Mouse (Mus musculus) left cerebral cortex, postnatal 36 days (tissue): ENCODE measurements around the gene Tas2r114. TPM values are rescaled to one million over a fixed set of nuclear protein-coding genes. Genes with fewer than 3 reads are reported as not detected.

ENCODE experiments used
- DNase-seq, 2 experiments: peaks; one replicate each; pipeline ENCODE4 v3.0.0; 2021 to 2022; ENCODE audit warnings: low spot score in 2 of 2, mixed read lengths in 1 of 2
- intact Hi-C: fragments of 180-260 bp; cut with DNase I; formaldehyde crosslinking; loops from one replicate; pipeline ENCODE4 v1.15.1; 2025
- total RNA-seq, 2 experiments: library from RNA; stranded (reverse); gene quantifications; 2 replicates each; pipeline ENCODE4 v1.2.3; 2021

Tas2r114 gene
- not detected for total RNA-seq

DNA sequence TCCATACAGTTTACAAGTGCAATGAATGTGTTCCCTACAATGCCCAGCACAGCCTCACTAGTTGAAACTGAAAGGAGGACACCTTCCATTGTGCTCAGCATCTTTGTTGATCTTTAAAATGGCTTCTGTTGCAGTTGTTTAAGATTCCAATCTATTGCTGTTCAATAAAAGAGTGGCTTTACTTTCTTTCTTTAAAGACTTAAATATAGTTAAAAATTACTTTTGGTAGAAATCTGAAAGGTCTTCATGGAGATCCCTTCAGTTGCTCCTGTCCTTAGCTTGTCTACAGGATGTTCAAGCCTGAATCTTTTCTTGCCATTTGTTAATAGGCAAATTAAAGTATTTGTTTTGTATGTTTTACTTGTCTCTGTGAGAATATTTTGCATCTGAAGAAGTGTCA, at the start of gene Tas2r114:
Gene Tas2r114 (minus strand): TSS at position 101 of the 400 bp plus-strand sequence.
- DNase-seq = no peak
- intact Hi-C loops = no loop called here

DNA sequence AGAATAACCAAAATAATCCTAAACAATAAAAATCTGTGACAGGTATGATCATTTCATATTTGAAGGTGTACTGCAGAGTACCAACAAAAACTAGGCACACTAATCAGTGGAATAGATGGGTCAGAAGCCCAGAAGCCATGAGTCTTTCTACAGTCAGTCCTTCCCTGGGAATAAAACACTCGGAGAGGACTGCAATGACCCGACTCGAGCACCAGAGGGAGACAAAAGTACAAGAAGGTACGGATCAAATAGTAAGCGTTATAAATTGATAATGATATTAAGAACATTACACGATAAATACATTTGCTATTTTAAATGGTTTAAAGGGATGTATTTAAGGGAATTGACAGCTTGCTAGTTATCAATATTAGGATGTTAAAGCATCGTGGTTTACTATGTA, 22.9 kb upstream of the Tas2r114 start:
- no peak for DNase-seq
- intact Hi-C loops = no loop called here

DNA sequence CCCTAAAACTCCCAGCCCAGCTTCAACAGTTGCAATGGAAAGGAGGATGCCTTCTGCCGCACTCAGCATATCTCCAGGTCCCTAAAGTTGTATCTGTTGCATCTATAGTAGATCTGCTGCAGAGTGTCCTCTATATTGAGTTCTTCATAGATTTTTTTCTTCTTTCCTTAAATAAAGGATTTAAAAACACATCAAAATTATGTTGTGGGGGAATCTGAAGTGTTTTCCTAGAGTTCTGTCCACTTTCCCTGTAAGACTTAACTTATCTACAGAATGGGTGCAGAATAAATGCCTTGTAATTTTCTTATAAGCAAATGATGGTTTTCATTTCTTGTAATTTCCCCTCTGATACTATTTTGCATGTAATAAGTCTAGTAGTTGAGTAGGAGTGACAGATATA, 2.5 kb downstream of the Tas2r114 start, which contains the start of gene Tas2r105:
Gene Tas2r105 (minus strand): TSS at position 101 of the 400 bp plus-strand sequence.
- intact Hi-C loops = no loop called here

DNA sequence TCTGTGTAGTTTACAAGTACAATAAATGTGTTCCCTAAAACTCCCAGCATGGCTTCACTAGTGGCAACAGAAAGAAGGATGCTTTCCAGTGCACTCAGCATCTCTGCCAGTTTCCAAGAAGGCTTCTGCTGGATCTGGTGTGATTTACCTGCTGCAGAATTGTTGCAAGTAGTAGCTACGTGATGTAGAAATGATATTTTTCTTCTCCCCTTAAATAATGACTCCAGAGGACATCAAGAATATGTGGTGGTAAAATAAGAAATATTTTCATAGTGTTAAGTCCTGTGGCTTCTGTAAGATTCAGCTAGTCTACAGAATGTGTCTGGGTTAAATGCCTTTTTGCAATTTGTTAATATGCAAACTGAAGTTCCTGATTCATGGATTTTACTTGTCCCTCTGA, 4.2 kb downstream of the Tas2r114 start, which contains the start of gene Tas2r104:
Gene Tas2r104 (minus strand): TSS at position 101 of the 400 bp plus-strand sequence.
- intact Hi-C loops = no loop called here
- no peak for DNase-seq

More for the DNA sequence above, 2.5 kb downstream of the Tas2r114 start, which contains the start of gene Tas2r105:
- DNase-seq = no peak

DNA sequence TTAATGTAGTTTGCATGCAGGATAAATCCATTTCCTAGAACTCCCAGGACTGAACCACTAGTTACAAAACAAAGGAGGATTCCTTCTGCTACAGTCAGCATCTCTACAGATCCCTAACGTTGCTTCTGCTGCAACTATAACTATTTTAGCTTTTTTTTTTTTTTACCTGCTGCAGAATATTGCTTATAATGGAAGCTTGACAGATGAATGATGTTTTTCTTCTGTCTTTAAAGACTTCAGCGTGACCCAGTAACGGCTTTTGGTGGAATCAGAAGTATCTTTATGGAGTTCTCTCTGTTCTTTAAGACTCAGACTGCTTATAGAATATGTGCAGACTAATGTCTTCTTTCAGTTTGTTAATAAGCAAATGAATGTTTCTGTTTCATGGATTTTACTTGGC, 11.1 kb downstream of the Tas2r114 start, which contains the start of gene Tas2r106:
Gene Tas2r106 (minus strand): TSS at position 101 of the 400 bp plus-strand sequence.
- no peak for DNase-seq
- intact Hi-C loops = no loop called here

DNA sequence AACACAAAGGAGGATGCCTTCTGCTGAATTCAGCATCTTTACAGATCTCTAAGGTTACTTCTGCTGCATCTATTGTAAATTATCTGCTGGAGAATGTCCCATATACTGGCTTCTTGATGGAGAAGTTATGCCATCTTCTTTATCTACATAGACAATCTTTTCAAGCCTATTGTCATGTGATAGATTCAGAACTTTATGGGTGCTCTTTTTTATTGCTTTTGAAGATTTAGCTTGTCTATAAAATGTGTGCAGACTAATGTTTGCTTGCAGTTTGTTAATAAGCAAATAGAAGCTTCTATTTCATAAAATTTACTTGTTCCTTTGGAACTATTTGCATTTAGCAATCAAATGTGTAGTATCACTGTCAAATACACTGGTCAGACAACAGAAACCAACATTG, 29.8 kb downstream of the Tas2r114 start, which contains the start of gene Tas2r107:
Gene Tas2r107 (minus strand): TSS at position 101 of the 400 bp plus-strand sequence.
- intact Hi-C loops = no loop called here
- no peak for DNase-seq

Other genes with a start within 250 kb of the Tas2r114 start
- gene 5430401F13Rik, start 203.7 kb downstream of the Tas2r114 start, total RNA-seq = not detected
- gene Gm6619, start 203.7 kb downstream of the Tas2r114 start, total RNA-seq = not detected
- gene Tas2r130, start 59.2 kb downstream of the Tas2r114 start, total RNA-seq = not detected
- gene Tas2r107, start 29.9 kb downstream of the Tas2r114 start, total RNA-seq = not detected
- not detected for gene Tas2r106, start 11.2 kb downstream of the Tas2r114 start, total RNA-seq
- gene Tas2r104, start 4.3 kb downstream of the Tas2r114 start, total RNA-seq = not detected
- not detected for gene Tas2r105, start 2.6 kb downstream of the Tas2r114 start, total RNA-seq